Mouse (Mus musculus) megakaryocyte, embryonic 14.5 days (primary cell): ENCODE measurements around the gene Fbxo24.

Experiments used
- FLI1 ChIP-seq: IDR thresholded peaks from 2 replicates; pipeline ENCODE4 v1.6.1; 2012; ENCODE audit warnings: low read length, inconsistent platforms, mixed read lengths
- GATA1 ChIP-seq: IDR thresholded peaks from 3 replicates; pipeline ENCODE4 v1.6.1; 2012; ENCODE audit warnings: mixed read lengths, low read length, inconsistent platforms, borderline replicate concordance

- TF ChIP-seq GATA1 (no peak), FLI1 (no peak)
These were observed 42.8 kb upstream of the Fbxo24 start for GRCm38 (mm10) chr5:137671443-137672240.
